Mouse (Mus musculus): ENCODE results near the gene Cetn2.

DNA sequence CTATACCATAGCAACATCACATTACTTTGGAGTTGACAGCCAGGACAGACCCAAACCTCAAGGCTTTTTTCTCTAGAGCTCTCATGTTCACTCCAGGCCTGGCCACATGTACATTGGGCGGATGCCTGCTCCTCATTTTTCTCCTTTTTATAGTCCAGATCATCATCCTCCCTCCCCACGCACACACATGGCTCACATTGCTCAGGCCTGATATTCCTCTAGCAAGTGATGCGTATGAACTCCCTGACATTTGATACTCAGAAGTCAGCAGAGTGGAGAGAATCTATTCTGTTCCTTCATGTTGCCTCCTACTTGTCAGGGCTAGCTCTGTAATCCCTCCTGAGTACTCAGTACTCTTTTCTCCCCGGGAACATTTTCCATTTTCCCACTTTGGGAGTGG, 38.3 kb upstream of the Cetn2 start:
- TF ChIP-seq CTCF (IDR thresholded peaks at IDR 0.05; ENCODE audit: extremely low read depth, insufficient read depth, low read length) (no peak), POLR2A (IDR thresholded peaks at IDR 0.05; ENCODE audit: extremely low read depth, insufficient read depth, low read length) (no peak)
